Mouse (Mus musculus) forebrain, embryonic 15.5 days (tissue): Measurements from ENCODE around the gene Gipr. TPM values are rescaled to one million over a fixed set of nuclear protein-coding genes. Genes with fewer than 3 reads are reported as not detected.

Experiments
- ATAC-seq: fragments of 200-750 bp; cut with Nextera tagmentation; replicated peaks from 2 replicates; pipeline ENCODE4 v1.8.0; 2017; ENCODE audit warnings: mild to moderate bottlenecking, moderate TSS enrichment, moderate library complexity
- H3K27ac ChIP-seq: fragments of 300-500 bp; sonication (generic); replicated peaks from 2 replicates; pipeline ENCODE4 v1.5.1; 2015; ENCODE audit warnings: mild to moderate bottlenecking, inconsistent platforms
- H3K27me3 ChIP-seq: fragments of 300-500 bp; sonication (generic); 2 replicates; pipeline ENCODE4 v1.6.1; 2015; ENCODE audit warnings: inconsistent platforms
- H3K36me3 ChIP-seq: fragments of 300-500 bp; sonication (generic); 2 replicates; pipeline ENCODE4 v1.6.1; 2015; ENCODE audit warnings: mild to moderate bottlenecking, inconsistent platforms
- H3K4me1 ChIP-seq: fragments of 300-500 bp; sonication (generic); 2 replicates; pipeline ENCODE4 v1.6.1; 2015; ENCODE audit warnings: inconsistent platforms
- H3K4me2 ChIP-seq: fragments of 300-500 bp; sonication (generic); replicated peaks from 2 replicates; pipeline ENCODE4 v1.6.1; 2015; ENCODE audit warnings: mild to moderate bottlenecking, inconsistent platforms
- H3K4me3 ChIP-seq: fragments of 300-500 bp; sonication (generic); 2 replicates; pipeline ENCODE4 v1.5.1; 2015; ENCODE audit warnings: mild to moderate bottlenecking, inconsistent platforms
- H3K9ac ChIP-seq: fragments of 300-500 bp; sonication (generic); replicated peaks from 2 replicates; pipeline ENCODE4 v1.6.1; 2015; ENCODE audit warnings: mild to moderate bottlenecking, inconsistent platforms
- H3K9me3 ChIP-seq: fragments of 300-500 bp; sonication (generic); 2 replicates; pipeline ENCODE4 v1.6.1; 2016; ENCODE audit warnings: inconsistent platforms
- WGBS: fragments of 180-500 bp; shearing (Covaris S2); methylation state at CpG from one replicate; pipeline ENCODE4 v1.1.7; 2015; ENCODE audit warnings: mixed read lengths; 5-methylcytosine and 5-hydroxymethylcytosine counted together
- microRNA counts: library from miRNA; unstranded; fragments of <30 nt; microRNA quantifications from one replicate; lab custom pipeline; 2016
- microRNA-seq: library from miRNA; unstranded; fragments of <30 nt; microRNA quantifications from one replicate; pipeline ENCODE4, GENCODE M21; 2016
- polyA plus RNA-seq: library from polyadenylated mRNA; unstranded; fragments of >200 nt; fragmentation: Nextera tagmentation; extraction: Ambion mirVana; gene quantifications from 2 replicates; pipeline ENCODE4 v1.2.1, GENCODE M21; 2015

Gipr gene
- polyA plus RNA-seq, 1 experiment from 2014 or later = 20.0 TPM

- WGBS = 21% methylated on average over 64 of the region's 64 CpGs
- peak within 1 kb of the TSS; percentile 46 for H3K4me2 ChIP-seq
- no peaks in the 10 kb centered on the region for H3K27me3 ChIP-seq
- H3K9me3 ChIP-seq = no peaks in the 10 kb centered on the region
- H3K4me3 ChIP-seq = peak within 1 kb of the TSS; percentile 35
- H3K36me3 ChIP-seq = no peaks in the 10 kb centered on the region
- ATAC-seq = peak; percentile 17; the same call in 1 of the 2 replicates
- H3K27ac ChIP-seq = 0 out of 2 replicates have a peak within 1 kb of the TSS, but pooled peaks have one; percentile 6
- peaks cover 26% of the 10 kb centered on the region for H3K4me1 ChIP-seq
- H3K9ac ChIP-seq = no peak within 1 kb of the TSS
Observed at GRCm38 (mm10) chr7:19118028-19118771, 47.7 kb downstream of the Gipr start, which contains the start of gene Gm4969. TSS of gene Gm4969 (minus strand) at chr7:19118368.

GRCm38 (mm10) chr7:19109565-19109964, 56.4 kb downstream of the Gipr start:
- Histone ChIP-seq H3K27ac (no peak overlapping the region), H3K27me3 (no peaks in the 10 kb centered on the region), H3K9ac (no peak overlapping the region), H3K9me3 (no peaks in the 10 kb centered on the region), H3K36me3 (no peaks in the 10 kb centered on the region), H3K4me1 (no peaks in the 10 kb centered on the region), H3K4me3 (no peak overlapping the region), H3K4me2 (no peak overlapping the region)
- no peak for ATAC-seq
- 82% methylated on average over 1 of the region's 1 CpGs for WGBS

GRCm38 (mm10) chr7:19107436-19107835, 58.5 kb downstream of the Gipr start:
- H3K4me3 ChIP-seq = no peak overlapping the region
- no peak overlapping the region for H3K27ac ChIP-seq
- no peak overlapping the region for H3K9ac ChIP-seq
- no peaks in the 10 kb centered on the region for H3K9me3 ChIP-seq
- ATAC-seq = no peak
- no peaks in the 10 kb centered on the region for H3K4me1 ChIP-seq
- WGBS = 66% methylated on average over 3 of the region's 3 CpGs
- H3K36me3 ChIP-seq = no peaks in the 10 kb centered on the region
- H3K4me2 ChIP-seq = no peak overlapping the region
- no peaks in the 10 kb centered on the region for H3K27me3 ChIP-seq

MicroRNA genes within 50 kb of the gene (microRNA counts, 519-probe panel; counts per million panel counts)
- microRNA mmu-miR-330 (lab: Ali Mortazavi, UCI) = 2,072 counts per million, percentile 29 among the panel's probes with 10 or more counts

Small RNA genes lying within 50 kb of the gene (microRNA-seq; reads per million reads assigned to microRNA genes)
- 463 reads per million, percentile 72 among the genes with 10 or more reads in this experiment for gene Mir330

Other genes starting within 250 kb of the Gipr start
- gene Nova2, start 240.2 kb downstream of the Gipr start, polyA plus RNA-seq = 17.6 and 18.0 TPM in 2 replicates
- gene Nanos2, start 178.7 kb downstream of the Gipr start, polyA plus RNA-seq = 0.60 and 1.2 TPM in 2 replicates
- 4.4 and 5.5 TPM in 2 replicates for gene Mypop, start 174.9 kb downstream of the Gipr start, polyA plus RNA-seq
- gene Irf2bp1, start 162.1 kb downstream of the Gipr start, polyA plus RNA-seq = 35.4 and 36.7 TPM in 2 replicates
- 0.18 TPM in 1 of 2 replicates, not detected in the other for gene Foxa3, start 142.6 kb downstream of the Gipr start, polyA plus RNA-seq
- 34.8 and 35.4 TPM in 2 replicates for gene Sympk, start 141.8 kb downstream of the Gipr start, polyA plus RNA-seq
- not detected in 2 replicates for gene Rsph6a, start 111.4 kb downstream of the Gipr start, polyA plus RNA-seq
- 32.0 and 35.1 TPM in 2 replicates for gene Dmwd, start 89.9 kb downstream of the Gipr start, polyA plus RNA-seq
- 8.8 and 11.2 TPM in 2 replicates for gene Dmpk, start 82.3 kb downstream of the Gipr start, polyA plus RNA-seq
- gene Six5, start 71.5 kb downstream of the Gipr start, polyA plus RNA-seq = 2.3 and 2.4 TPM in 2 replicates
- 3.6 and 3.8 TPM in 2 replicates for gene Gm4969, start 47.8 kb downstream of the Gipr start, polyA plus RNA-seq
- 23.4 and 25.4 TPM in 2 replicates for gene Fbxo46, start 46.3 kb downstream of the Gipr start, polyA plus RNA-seq
- gene Qpctl, start 16.8 kb downstream of the Gipr start, polyA plus RNA-seq = 18.7 and 19.4 TPM in 2 replicates
- gene Snrpd2, start 16.4 kb downstream of the Gipr start, polyA plus RNA-seq = 135 and 143 TPM in 2 replicates
- 8.2 and 12.5 TPM in 2 replicates for gene Eml2, start 10.3 kb upstream of the Gipr start, polyA plus RNA-seq
- gene Gpr4, start 46.4 kb upstream of the Gipr start, polyA plus RNA-seq = 2.2 and 2.4 TPM in 2 replicates
- gene Opa3, start 62.2 kb upstream of the Gipr start, polyA plus RNA-seq = 40.6 and 44.5 TPM in 2 replicates
- gene Vasp, start 105.7 kb upstream of the Gipr start, polyA plus RNA-seq = 37.6 and 39.5 TPM in 2 replicates
- 0.19 and 0.31 TPM in 2 replicates for gene Ppm1n, start 113.9 kb upstream of the Gipr start, polyA plus RNA-seq
- gene Rtn2, start 116.5 kb upstream of the Gipr start, polyA plus RNA-seq = 123 and 127 TPM in 2 replicates
- 0.11 TPM in 2 replicates for gene Fosb, start 143.9 kb upstream of the Gipr start, polyA plus RNA-seq
- 94.6 and 95.4 TPM in 2 replicates for gene Ercc1, start 178.7 kb upstream of the Gipr start, polyA plus RNA-seq
- 23.9 and 24.0 TPM in 2 replicates for gene Cd3eap, start 193.4 kb upstream of the Gipr start, polyA plus RNA-seq
- 2.6 and 2.7 TPM in 2 replicates for gene Ppp1r13l, start 193.6 kb upstream of the Gipr start, polyA plus RNA-seq
- gene Ercc2, start 215.9 kb upstream of the Gipr start, polyA plus RNA-seq = 22.8 and 24.2 TPM in 2 replicates
- gene Klc3, start 238.0 kb upstream of the Gipr start, polyA plus RNA-seq = 2.2 and 2.3 TPM in 2 replicates
- gene Ckm, start 238.6 kb upstream of the Gipr start, polyA plus RNA-seq = 0.19 and 0.31 TPM in 2 replicates